Mouse (Mus musculus): ENCODE measurements around the gene Rock2. TPM values are rescaled to one million over a fixed set of nuclear protein-coding genes. Genes with fewer than 3 reads are reported as not detected.
A peak's percentile ranks its signal among the peaks of the same experiment; 100 is the strongest.
"Not testable (repeated sequence)": the region's sequence is repeated elsewhere in the genome, so short reads cannot be mapped to it uniquely, and the experiment has no call there.

The Rock2 gene
- polyA plus RNA-seq, 1 experiment = 24.1 TPM

DNA sequence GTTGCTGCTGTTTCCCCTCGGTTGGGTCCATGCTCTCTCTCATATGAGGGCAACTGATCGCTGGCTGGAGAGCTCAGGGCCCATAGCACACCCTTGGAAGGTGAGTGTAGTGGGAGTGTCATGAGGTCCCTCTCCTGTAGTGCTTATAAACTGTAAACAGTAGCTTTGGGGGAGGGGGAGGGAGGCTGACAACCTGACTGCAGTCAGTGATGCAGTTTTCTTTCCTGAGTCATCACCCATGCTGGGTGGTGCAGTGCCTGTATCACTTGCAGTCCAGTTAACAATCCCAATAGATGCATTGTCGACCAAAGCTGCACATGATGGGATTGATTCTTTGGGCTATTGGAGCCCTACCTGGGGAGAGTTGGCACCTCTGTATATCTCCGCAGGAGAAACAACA lies 106.5 kb downstream of the Rock2 start:
- 58% methylated on average over 4 of the region's 4 CpGs for WGBS
- TF ChIP-seq CTCF (IDR thresholded peaks at IDR 0.05; ENCODE audit: control insufficient read depth, insufficient read depth, low read length) (no peak), POLR2A (IDR thresholded peaks at IDR 0.05; ENCODE audit: borderline replicate concordance, control insufficient read depth, low read depth, low read length) (no peak)
- H3K27ac ChIP-seq (ENCODE audit: control insufficient read depth, insufficient read depth, low read depth, low read length, poor library complexity) = peak overlapping the region; percentile 99; the same call in 1 of the 2 replicates
- no peak overlapping the region for H3K4me3 ChIP-seq (replicated peaks; ENCODE audit: control insufficient read depth, low read depth, low read length)
- H3K4me1 ChIP-seq (ENCODE audit: control insufficient read depth, insufficient read depth, low read length) = peaks cover 10% of the 10 kb centered on the region

DNA sequence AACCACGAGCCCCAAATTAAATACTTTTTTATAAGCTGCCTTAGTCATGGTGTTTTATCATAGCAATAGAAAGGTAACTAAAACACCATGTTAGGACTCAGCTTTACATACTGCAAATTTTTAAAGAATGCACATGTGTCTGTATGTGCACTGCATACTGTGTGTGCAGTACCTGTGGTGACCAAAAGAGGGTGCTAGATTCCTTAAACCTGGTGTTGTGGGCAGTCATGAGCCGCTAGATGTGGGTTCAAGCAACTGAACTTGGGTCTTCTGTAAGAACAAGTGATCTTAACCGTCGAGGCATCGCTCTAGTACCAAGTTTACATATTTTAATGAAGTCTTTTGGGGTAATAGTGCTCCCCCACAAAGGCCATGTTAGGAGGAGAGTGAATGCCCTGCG lies 114.8 kb downstream of the Rock2 start:
- H3K4me3 ChIP-seq (replicated peaks; ENCODE audit: control insufficient read depth, low read depth, low read length) = no peak overlapping the region
- WGBS = 92% methylated on average over 6 of the region's 6 CpGs
- no peak for TF ChIP-seq POLR2A (IDR thresholded peaks at IDR 0.05; ENCODE audit: borderline replicate concordance, control insufficient read depth, low read depth, low read length)
- no peak for TF ChIP-seq CTCF (IDR thresholded peaks at IDR 0.05; ENCODE audit: control insufficient read depth, insufficient read depth, low read length)
- H3K4me1 ChIP-seq (ENCODE audit: control insufficient read depth, insufficient read depth, low read length) = no peaks in the 10 kb centered on the region
- H3K27ac ChIP-seq (ENCODE audit: control insufficient read depth, insufficient read depth, low read depth, low read length, poor library complexity) = no peak overlapping the region

DNA sequence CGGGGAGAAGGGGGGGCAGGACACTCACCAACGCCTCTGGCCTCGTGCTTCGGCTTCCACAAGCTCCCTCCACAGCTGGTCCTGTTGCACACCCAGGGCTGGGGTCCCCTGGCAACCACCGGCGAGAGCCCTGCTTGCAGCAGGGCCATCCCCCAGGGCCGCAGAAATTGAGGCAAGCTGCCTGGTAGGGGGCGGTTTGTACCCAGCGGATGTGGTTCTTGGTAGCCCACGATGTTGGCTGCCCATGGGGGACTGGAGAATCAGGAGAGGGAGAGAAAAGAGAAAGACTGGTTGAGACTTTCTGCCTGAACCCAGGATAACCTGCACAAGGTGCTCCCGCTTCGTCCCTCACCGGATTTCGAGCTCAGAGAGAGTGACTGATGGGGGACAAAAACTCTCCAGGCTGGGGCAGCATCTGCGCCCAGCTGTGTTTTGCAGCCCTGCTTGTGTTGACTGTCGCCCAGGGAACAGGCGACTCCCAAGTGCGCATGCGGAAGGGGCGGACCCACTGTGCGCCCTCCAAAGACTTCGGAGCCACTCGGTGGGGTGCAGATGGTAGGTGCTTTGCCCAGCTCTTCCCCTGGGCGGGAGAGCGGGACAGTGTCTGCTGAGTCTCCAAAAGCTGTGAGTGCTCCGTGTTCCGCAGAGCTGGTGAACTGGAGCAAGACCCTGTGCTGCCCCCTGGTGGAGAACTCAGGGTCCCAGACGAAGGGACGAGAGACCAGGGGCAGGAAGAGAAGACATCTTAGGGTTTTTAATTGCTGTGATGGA lies 116.6 kb downstream of the Rock2 start, which contains the start of gene 2410004P03Rik:
TSS of gene 2410004P03Rik (minus strand) at position 628 of the 771 bp plus-strand sequence.
- TF ChIP-seq CTCF (IDR thresholded peaks at IDR 0.05; ENCODE audit: control insufficient read depth, insufficient read depth, low read length) (peak; percentile 91), POLR2A (IDR thresholded peaks at IDR 0.05; ENCODE audit: borderline replicate concordance, control insufficient read depth, low read depth, low read length) (no peak)
- H3K4me3 ChIP-seq (replicated peaks; ENCODE audit: control insufficient read depth, low read depth, low read length) = peak within 1 kb of the TSS; percentile 62
- H3K4me1 ChIP-seq (ENCODE audit: control insufficient read depth, insufficient read depth, low read length) = no peaks in the 10 kb centered on the region
- H3K27ac ChIP-seq (ENCODE audit: control insufficient read depth, insufficient read depth, low read depth, low read length, poor library complexity) = no peak within 1 kb of the TSS
- WGBS = 10% methylated on average over 29 of the region's 29 CpGs

DNA sequence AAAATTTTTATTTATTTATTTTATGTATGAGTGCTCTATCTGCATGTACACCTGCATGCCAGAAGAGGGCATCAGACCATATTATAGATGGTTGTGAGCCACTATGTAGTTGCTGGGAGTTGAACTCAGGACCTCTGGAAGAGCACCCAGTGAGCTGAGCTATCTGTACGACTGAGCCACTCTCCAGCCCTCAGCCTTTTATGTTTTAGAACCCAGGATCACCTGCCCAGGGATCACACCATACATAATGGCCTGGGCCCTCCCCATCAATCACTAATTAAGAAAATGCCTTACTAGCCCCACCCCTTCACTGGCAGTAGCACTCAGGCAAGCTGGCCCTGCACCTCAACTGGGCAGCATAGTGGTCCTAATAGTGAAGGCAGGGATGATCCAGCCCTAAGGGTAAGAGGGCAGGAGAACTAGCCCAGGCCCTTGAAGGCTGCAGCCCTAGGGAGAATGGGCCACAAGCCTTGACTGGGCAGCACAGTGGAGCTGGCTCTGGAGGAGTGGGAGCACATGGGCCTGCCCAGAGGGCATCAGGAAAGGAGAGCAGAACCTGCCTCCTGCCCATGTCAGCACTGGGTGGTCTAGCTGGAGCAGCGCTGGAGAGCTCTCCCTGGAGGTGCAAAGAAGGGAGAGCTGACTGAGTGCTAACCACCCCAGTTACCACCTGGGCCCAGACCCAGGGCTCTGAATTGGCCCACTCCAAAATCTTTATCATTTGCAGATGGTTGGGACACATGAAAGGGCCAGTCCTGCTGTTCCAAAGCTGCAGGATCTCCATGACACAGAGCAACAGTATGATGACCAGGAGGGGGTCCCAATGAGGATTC lies 117.6 kb downstream of the Rock2 start:
- Histone ChIP-seq H3K4me1 (ENCODE audit: control insufficient read depth, insufficient read depth, low read length) (no peaks in the 10 kb centered on the region), H3K27ac (ENCODE audit: control insufficient read depth, insufficient read depth, low read depth, low read length, poor library complexity) (no peak overlapping the region), H3K4me3 (replicated peaks; ENCODE audit: control insufficient read depth, low read depth, low read length) (no peak overlapping the region)
- 77% methylated on average over 2 of the region's 2 CpGs for WGBS
- TF ChIP-seq POLR2A (IDR thresholded peaks at IDR 0.05; ENCODE audit: borderline replicate concordance, control insufficient read depth, low read depth, low read length) (no peak), CTCF (IDR thresholded peaks at IDR 0.05; ENCODE audit: control insufficient read depth, insufficient read depth, low read length) (no peak)

DNA sequence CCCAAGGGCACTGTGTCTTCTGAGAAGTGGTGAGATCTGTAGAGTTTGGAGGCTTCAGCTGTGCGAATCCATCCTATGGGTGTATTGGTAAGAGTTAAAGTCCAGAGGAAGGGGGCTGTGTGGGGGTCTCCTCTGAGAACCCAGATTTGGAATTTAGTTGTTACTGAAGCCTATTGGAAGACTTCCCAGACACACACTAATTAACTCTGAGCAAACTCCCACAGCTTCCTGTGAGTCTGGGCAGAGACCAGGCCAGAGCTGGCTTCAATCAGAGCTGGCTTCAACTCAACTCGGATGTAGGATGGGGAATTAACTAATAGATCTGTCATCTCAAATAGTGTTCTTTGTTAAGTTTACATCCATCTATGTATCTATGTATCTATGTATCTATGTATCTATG lies 121.0 kb downstream of the Rock2 start:
- TF ChIP-seq POLR2A (IDR thresholded peaks at IDR 0.05; ENCODE audit: borderline replicate concordance, control insufficient read depth, low read depth, low read length) (no peak), CTCF (IDR thresholded peaks at IDR 0.05; ENCODE audit: control insufficient read depth, insufficient read depth, low read length) (no peak)
- H3K4me3 ChIP-seq (replicated peaks; ENCODE audit: control insufficient read depth, low read depth, low read length) = no peak overlapping the region
- 71% methylated on average over 2 of the region's 2 CpGs for WGBS
- H3K27ac ChIP-seq (ENCODE audit: control insufficient read depth, insufficient read depth, low read depth, low read length, poor library complexity) = no peak overlapping the region
- no peaks in the 10 kb centered on the region for H3K4me1 ChIP-seq (ENCODE audit: control insufficient read depth, insufficient read depth, low read length)

DNA sequence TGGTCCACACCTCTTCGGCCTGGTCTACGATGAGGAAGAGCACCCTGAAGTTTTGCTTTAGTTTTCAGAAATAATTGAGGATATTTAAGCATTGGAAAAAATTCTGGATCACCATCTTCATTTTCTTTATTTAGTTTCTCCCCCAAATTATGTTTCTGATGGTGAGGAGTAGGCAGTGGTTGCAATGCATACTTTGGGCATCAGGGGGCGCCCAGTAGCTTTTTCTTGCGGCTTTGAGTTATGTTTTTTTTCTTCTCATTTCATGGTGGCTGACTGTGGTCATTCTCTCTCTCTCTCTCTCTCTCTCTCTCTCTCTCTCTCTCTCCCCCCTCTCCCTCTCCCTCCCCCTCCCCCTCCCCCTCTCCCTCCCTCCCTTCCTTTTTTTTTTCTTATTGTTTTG lies 123.8 kb downstream of the Rock2 start:
- TF ChIP-seq POLR2A (IDR thresholded peaks at IDR 0.05; ENCODE audit: borderline replicate concordance, control insufficient read depth, low read depth, low read length) = no peak
- peak; percentile 49 for TF ChIP-seq CTCF (IDR thresholded peaks at IDR 0.05; ENCODE audit: control insufficient read depth, insufficient read depth, low read length)
- Histone ChIP-seq H3K4me3 (replicated peaks; ENCODE audit: control insufficient read depth, low read depth, low read length) (no peak overlapping the region), H3K27ac (ENCODE audit: control insufficient read depth, insufficient read depth, low read depth, low read length, poor library complexity) (no peak overlapping the region), H3K4me1 (ENCODE audit: control insufficient read depth, insufficient read depth, low read length) (no peaks in the 10 kb centered on the region; the same call in 1 of the 2 replicates)
- 32% methylated on average over 4 of the region's 4 CpGs for WGBS

DNA sequence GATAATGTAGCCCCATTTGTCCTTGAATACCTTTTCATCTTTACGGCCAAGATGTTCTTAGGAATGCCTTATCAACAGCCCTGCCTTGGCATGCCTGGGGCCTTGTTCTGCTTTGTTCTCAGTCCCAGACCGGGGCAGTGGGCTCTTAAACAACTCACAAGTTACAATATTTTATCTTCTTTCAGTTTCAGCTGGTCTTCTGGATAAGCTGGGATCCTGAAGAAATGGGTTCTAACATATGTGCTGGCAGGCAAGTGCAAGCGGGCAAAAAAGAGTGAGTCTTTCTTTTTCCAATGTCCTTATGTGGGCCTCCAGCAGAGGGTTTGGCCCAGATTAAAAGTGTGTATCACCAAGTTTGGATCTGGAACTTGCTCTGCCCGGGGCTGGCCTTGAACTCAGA lies 126.4 kb downstream of the Rock2 start:
- H3K4me1 ChIP-seq (ENCODE audit: control insufficient read depth, insufficient read depth, low read length); H3K4me3 ChIP-seq (replicated peaks; ENCODE audit: control insufficient read depth, low read depth, low read length); H3K27ac ChIP-seq (ENCODE audit: control insufficient read depth, insufficient read depth, low read depth, low read length, poor library complexity): not testable (repeated sequence)
- 76% methylated on average over 4 of the region's 4 CpGs for WGBS

DNA sequence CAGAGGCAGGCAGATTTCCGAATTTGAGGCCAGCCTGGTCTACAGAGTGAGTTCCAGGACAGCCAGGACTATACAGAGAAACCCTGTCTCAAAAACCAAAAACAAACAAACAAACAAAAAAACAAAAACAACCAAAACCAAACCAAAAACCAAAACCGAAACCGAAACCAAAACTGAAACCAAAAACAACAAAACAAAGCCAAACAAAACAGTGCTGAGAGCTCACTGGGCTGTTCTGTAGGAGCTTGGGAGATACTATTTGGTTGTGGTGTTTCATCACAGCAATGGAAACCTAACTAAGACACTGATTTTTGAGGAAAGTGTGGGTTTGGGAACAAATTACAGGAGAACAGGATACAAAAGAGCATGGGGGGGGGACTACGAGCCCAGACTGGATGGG lies 127.5 kb downstream of the Rock2 start:
- 78% methylated on average over 4 of the region's 4 CpGs for WGBS
- TF ChIP-seq CTCF (IDR thresholded peaks at IDR 0.05; ENCODE audit: control insufficient read depth, insufficient read depth, low read length) (no peak), POLR2A (IDR thresholded peaks at IDR 0.05; ENCODE audit: borderline replicate concordance, control insufficient read depth, low read depth, low read length) (no peak)
- Histone ChIP-seq H3K27ac (ENCODE audit: control insufficient read depth, insufficient read depth, low read depth, low read length, poor library complexity) (no peak overlapping the region), H3K4me3 (replicated peaks; ENCODE audit: control insufficient read depth, low read depth, low read length) (no peak overlapping the region), H3K4me1 (ENCODE audit: control insufficient read depth, insufficient read depth, low read length) (no peaks in the 10 kb centered on the region; the same call in 1 of the 2 replicates)

Data from bone marrow, adult 2 months (tissue).